Mouse (Mus musculus) E14TG2a.4 (cell line): ENCODE results near the gene Gm37240.

Experiments used
- CTCF ChIP-seq: conservative IDR thresholded peaks from 2 replicates; pipeline ENCODE4 v1.5.1; 2014; ENCODE audit warnings: low read length
- POU5F1 ChIP-seq: IDR thresholded peaks from 2 replicates; pipeline ENCODE4 v1.6.1; 2014; ENCODE audit warnings: low read length, borderline replicate concordance

DNA sequence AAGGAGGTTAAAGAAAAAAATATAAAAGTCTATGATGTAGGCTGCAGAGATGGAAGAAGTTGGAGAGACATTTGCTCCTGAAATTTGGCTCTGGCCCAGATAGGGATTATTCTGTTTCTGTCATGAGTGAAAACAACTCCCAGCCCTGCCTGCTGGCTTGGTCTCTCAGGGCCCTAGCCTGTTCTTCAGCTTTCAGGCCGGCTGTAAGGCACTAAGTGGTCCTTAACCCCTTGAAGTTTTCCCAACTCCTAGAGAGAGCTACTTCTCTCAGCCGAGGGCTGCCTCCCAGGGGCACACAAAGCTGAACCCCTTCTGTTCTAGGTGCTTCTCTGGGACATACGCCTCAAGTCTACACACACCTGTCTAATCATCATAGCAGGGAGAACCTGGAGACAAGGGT is 1414.8 kb downstream of the Gm37240 start:
- TF ChIP-seq CTCF, result no peak
- no peak for TF ChIP-seq POU5F1
